Mouse (Mus musculus) embryonic fibroblast, embryonic 13.5 days (primary cell): ENCODE measurements around the gene Mindy2.

Source experiments
- CTCF ChIP-seq: IDR thresholded peaks from 2 replicates; pipeline ENCODE4 v1.5.1; 2011; ENCODE audit warnings: mild to moderate bottlenecking, control low read depth, low read length, moderate library complexity, borderline replicate concordance; ENCODE audit not compliant: insufficient read depth
- POLR2A ChIP-seq: IDR thresholded peaks from 2 replicates; pipeline ENCODE4 v1.6.1; 2011; ENCODE audit warnings: low read depth, mild to moderate bottlenecking, control low read depth, low read length, moderate library complexity

- TF ChIP-seq POLR2A (no peak), CTCF (no peak)
These were observed 27.3 kb downstream of the Mindy2 start for GRCm38 (mm10) chr9:70629711-70630110.
